Mouse (Mus musculus) MEL (cell line): Measurements from ENCODE around the gene Duxbl3. TPM values are rescaled to one million over a fixed set of nuclear protein-coding genes. Genes with fewer than 3 reads are reported as not detected.

Experiments
- DNase-seq: peaks from one replicate; pipeline ENCODE4 v3.0.0; 2011; ENCODE audit warnings: low read depth, low spot score
- H3K27ac ChIP-seq: 2 replicates; pipeline ENCODE4 v1.5.1; 2012; ENCODE audit warnings: low read depth, mild to moderate bottlenecking, control low read depth, low read length, moderate library complexity; ENCODE audit not compliant: control insufficient read depth
- H3K27me3 ChIP-seq, 2 experiments: fragments of 150-350 bp in 1 of 2; sonication (generic) in 1 of 2; 2 replicates each; pipeline ENCODE4 v1.6.1; 2012; ENCODE audit warnings: low read length in 2 of 2, mild to moderate bottlenecking in 2 of 2, improper control_type of control experiment in 1 of 2, moderate library complexity in 1 of 2; ENCODE audit not compliant: insufficient read depth in 2 of 2, control insufficient read depth in 1 of 2
- H3K36me3 ChIP-seq, 2 experiments: 2 replicates each; pipeline ENCODE4 v1.6.1; 2012 to 2014; ENCODE audit warnings: low read length in 2 of 2, improper control_type of control experiment in 1 of 2, inconsistent platforms in 1 of 2, mild to moderate bottlenecking in 1 of 2; ENCODE audit not compliant: insufficient read depth in 2 of 2, control insufficient read depth in 1 of 2
- H3K4me1 ChIP-seq, 2 experiments: fragments of 150-350 bp in 1 of 2; sonication (generic) in 1 of 2; 2 replicates each; pipeline ENCODE4 v1.6.1; 2012; ENCODE audit warnings: low read length in 2 of 2, improper control_type of control experiment in 1 of 2, mild to moderate bottlenecking in 1 of 2; ENCODE audit not compliant: insufficient read depth in 2 of 2, control insufficient read depth in 1 of 2
- H3K4me3 ChIP-seq, 2 experiments: fragments of 150-350 bp in 1 of 2; sonication (generic) in 1 of 2; 2 replicates each; pipeline ENCODE4 v1.5.1; 2012; ENCODE audit warnings: low read depth in 2 of 2, low read length in 2 of 2, mild to moderate bottlenecking in 2 of 2, moderate library complexity in 2 of 2, control low read depth in 1 of 2, improper control_type of control experiment in 1 of 2; ENCODE audit not compliant: control insufficient read depth in 1 of 2, insufficient read depth in 1 of 2
- H3K79me2 ChIP-seq: 2 replicates; pipeline ENCODE4 v1.6.1; 2012; ENCODE audit warnings: mild to moderate bottlenecking, low read length, moderate library complexity; ENCODE audit not compliant: control insufficient read depth, poor library complexity, insufficient read depth
- H3K9ac ChIP-seq: 2 replicates; pipeline ENCODE4 v1.6.1; 2012; ENCODE audit warnings: low read depth, mild to moderate bottlenecking, control low read depth, low read length, moderate library complexity; ENCODE audit not compliant: control insufficient read depth, poor library complexity, severe bottlenecking
- H3K9me3 ChIP-seq: fragments of 150-350 bp; sonication (generic); replicated peaks from 2 replicates; pipeline ENCODE4 v1.6.1; 2012; ENCODE audit warnings: mild to moderate bottlenecking, low read length, improper control_type of control experiment, moderate library complexity; ENCODE audit not compliant: insufficient read depth
- BHLHE40 ChIP-seq: IDR thresholded peaks from 2 replicates; pipeline ENCODE4 v1.6.1; 2012; ENCODE audit warnings: low read depth, mild to moderate bottlenecking, inconsistent platforms, low read length, improper control_type of control experiment, borderline replicate concordance
- CTCF ChIP-seq, 3 experiments: IDR thresholded peaks in 2 of 3; conservative IDR thresholded peaks in 1 of 3; 2 replicates each; pipeline ENCODE4 v1.5.1; 2011 to 2012; ENCODE audit warnings: low read length in 3 of 3, low read depth in 2 of 3, mild to moderate bottlenecking in 2 of 3, improper control_type of control experiment in 1 of 3, inconsistent platforms in 1 of 3, mixed read lengths in 1 of 3, moderate library complexity in 1 of 3; ENCODE audit not compliant: control insufficient read depth in 1 of 3, insufficient read depth in 1 of 3, poor library complexity in 1 of 3, severe bottlenecking in 1 of 3
- E2F4 ChIP-seq: IDR thresholded peaks from 2 replicates; pipeline ENCODE4 v1.6.1; 2011; ENCODE audit warnings: low read depth, low read length, improper control_type of control experiment, borderline replicate concordance
- EP300 ChIP-seq, 2 experiments: IDR thresholded peaks; 2 replicates each; pipeline ENCODE4 v1.6.1; 2011; ENCODE audit warnings: improper control_type of control experiment in 2 of 2, low read length in 2 of 2, low read depth in 1 of 2, mild to moderate bottlenecking in 1 of 2
- ETS1 ChIP-seq: IDR thresholded peaks from 2 replicates; pipeline ENCODE4 v1.6.1; 2012; ENCODE audit warnings: low read depth, mild to moderate bottlenecking, inconsistent platforms, low read length, improper control_type of control experiment, moderate library complexity
- MAFK ChIP-seq: IDR thresholded peaks from 2 replicates; pipeline ENCODE4 v1.6.1; 2011; ENCODE audit warnings: low read depth, mild to moderate bottlenecking, low read length, improper control_type of control experiment, borderline replicate concordance
- MAX ChIP-seq: IDR thresholded peaks from 2 replicates; pipeline ENCODE4 v1.6.1; 2011; ENCODE audit warnings: low read length, improper control_type of control experiment
- MEF2A ChIP-seq: IDR thresholded peaks from 2 replicates; pipeline ENCODE4 v1.6.1; 2014; ENCODE audit warnings: low read depth, mild to moderate bottlenecking, inconsistent platforms, low read length, improper control_type of control experiment; ENCODE audit not compliant: poor library complexity, insufficient replicate concordance, severe bottlenecking; ENCODE audit errors: extremely low read depth
- MXI1 ChIP-seq: IDR thresholded peaks from 2 replicates; pipeline ENCODE4 v1.6.1; 2011; ENCODE audit warnings: mild to moderate bottlenecking, low read depth, low read length, improper control_type of control experiment
- NRF1 ChIP-seq: IDR thresholded peaks from 2 replicates; pipeline ENCODE4 v1.6.1; 2014; ENCODE audit warnings: low read depth, mild to moderate bottlenecking, inconsistent platforms, low read length, improper control_type of control experiment, moderate library complexity; ENCODE audit not compliant: poor library complexity, insufficient read depth, severe bottlenecking
- POLR2A ChIP-seq, 2 experiments: IDR thresholded peaks; 2 replicates each; pipeline ENCODE4 v1.6.1; 2011 to 2012; ENCODE audit warnings: low read length in 2 of 2, mild to moderate bottlenecking in 2 of 2, control low read depth in 1 of 2, improper control_type of control experiment in 1 of 2, low read depth in 1 of 2, moderate library complexity in 1 of 2; ENCODE audit not compliant: control insufficient read depth in 1 of 2, insufficient read depth in 1 of 2, poor library complexity in 1 of 2
- POLR2AphosphoS2 ChIP-seq: IDR thresholded peaks from 2 replicates; pipeline ENCODE4 v1.6.1; 2011; ENCODE audit warnings: low read length, improper control_type of control experiment
- POLR2AphosphoS5 ChIP-seq: IDR thresholded peaks from 2 replicates; pipeline ENCODE4 v1.6.1; 2012; ENCODE audit warnings: low read depth, borderline replicate concordance, mild to moderate bottlenecking, inconsistent platforms, low read length, moderate library complexity, mixed read lengths
- SMC3 ChIP-seq: IDR thresholded peaks from 2 replicates; pipeline ENCODE4 v1.6.1; 2011; ENCODE audit warnings: low read depth, low read length, improper control_type of control experiment
- TAL1 ChIP-seq: IDR thresholded peaks from 2 replicates; pipeline ENCODE4 v1.6.1; 2012; ENCODE audit warnings: mild to moderate bottlenecking, inconsistent platforms, low read length, moderate library complexity, mixed read lengths
- TBP ChIP-seq: IDR thresholded peaks from 2 replicates; pipeline ENCODE4 v1.8.0; 2011; ENCODE audit warnings: low read depth, low read length, improper control_type of control experiment
- TCF12 ChIP-seq: IDR thresholded peaks from 2 replicates; pipeline ENCODE4 v1.6.1; 2014; ENCODE audit warnings: low read depth, mild to moderate bottlenecking, inconsistent platforms, low read length, improper control_type of control experiment, moderate library complexity
- UBTF ChIP-seq: IDR thresholded peaks from 2 replicates; pipeline ENCODE4 v1.6.1; 2012; ENCODE audit warnings: low read depth, mild to moderate bottlenecking, inconsistent platforms, low read length, improper control_type of control experiment, moderate library complexity, borderline replicate concordance; ENCODE audit not compliant: insufficient read depth
- USF1 ChIP-seq: IDR thresholded peaks from 2 replicates; pipeline ENCODE4 v1.6.1; 2014; ENCODE audit warnings: low read depth, mild to moderate bottlenecking, inconsistent platforms, low read length, improper control_type of control experiment, moderate library complexity
- USF2 ChIP-seq, 2 experiments: IDR thresholded peaks; 2 replicates each; pipeline ENCODE4 v1.6.1; 2011 to 2012; ENCODE audit warnings: improper control_type of control experiment in 2 of 2, low read length in 2 of 2, borderline replicate concordance in 1 of 2, inconsistent platforms in 1 of 2, low read depth in 1 of 2, mild to moderate bottlenecking in 1 of 2; ENCODE audit not compliant: insufficient read depth in 1 of 2
- ZKSCAN1 ChIP-seq: IDR thresholded peaks from 2 replicates; pipeline ENCODE4 v1.6.1; 2012; ENCODE audit warnings: low read depth, mild to moderate bottlenecking, inconsistent platforms, low read length, improper control_type of control experiment, moderate library complexity
- ZMIZ1 ChIP-seq: IDR thresholded peaks from 2 replicates; pipeline ENCODE4 v1.6.1; 2012; ENCODE audit warnings: low read depth, mild to moderate bottlenecking, inconsistent platforms, low read length, improper control_type of control experiment, moderate library complexity
- polyA plus RNA-seq, 2 experiments: library from polyadenylated mRNA; stranded (reverse) in 1 of 2; unstranded in 1 of 2; fragments of >175 nt in 1 of 2; fragments of >200 nt in 1 of 2; gene quantifications; 2 replicates each; pipeline versions ENCODE4 v1.2.1 to v1.2.4; 2012; ENCODE audit warnings: low replicate concordance in 2 of 2, low read depth in 1 of 2; ENCODE audit not compliant: insufficient read length in 2 of 2, insufficient read depth in 1 of 2, missing spikeins in 1 of 2
- total RNA-seq: library from RNA; depleted of rRNA; stranded (reverse); fragments of 300-350 nt; gene quantifications from 2 replicates; pipeline ENCODE4 v1.2.3, GENCODE M21; 2012

The Duxbl3 gene
- total and polyA plus RNA-seq, 3 experiments = not detected

GRCm38 (mm10) chr14:26293859-26294258 is 36.1 kb downstream of the Duxbl3 start:
- H3K27ac ChIP-seq = no peak overlapping the region
- DNase-seq = no peak
- no peaks in the 10 kb centered on the region for H3K9me3 ChIP-seq
- no peaks in the 10 kb centered on the region for H3K36me3 ChIP-seq
- no peak overlapping the region for H3K9ac ChIP-seq
- H3K4me1 ChIP-seq = no peaks in the 10 kb centered on the region
- no peaks in the 10 kb centered on the region for H3K79me2 ChIP-seq
- H3K27me3 ChIP-seq = peaks cover 2 to 3% of the 10 kb centered on the region in 2 experiments; a peak in 3 of 4 replicates
- H3K4me3 ChIP-seq = no peak overlapping the region
- TF ChIP-seq ZMIZ1 (no peak), MAX (no peak), TCF12 (no peak), ETS1 (no peak), MXI1 (no peak), TBP (no peak), E2F4 (no peak), USF1 (no peak), CTCF (IDR thresholded peaks at IDR 0.05 in 2 of 3, conservative IDR thresholded peaks at IDR 0.05 in 1 of 3; ENCODE audit: control insufficient read depth in 1 of 3, insufficient read depth in 1 of 3, low read depth in 2 of 3, low read length in 3 of 3, poor library complexity in 1 of 3, severe bottlenecking in 1 of 3) (no peak), NRF1 (no peak), MEF2A (no peak), POLR2AphosphoS5 (no peak), EP300 (IDR thresholded peaks at IDR 0.05; ENCODE audit: low read depth in 1 of 2, low read length in 2 of 2) (no peak), SMC3 (no peak), MAFK (no peak), TAL1 (no peak), POLR2AphosphoS2 (no peak)
- TF ChIP-seq, all 39 proteins: peak for 0

- TF ChIP-seq USF2 (IDR thresholded peaks at IDR 0.05; ENCODE audit: borderline replicate concordance in 1 of 2, insufficient read depth in 1 of 2, low read depth in 1 of 2, low read length in 2 of 2) = no peak
- TF ChIP-seq BHLHE40 = no peak
- no peak for TF ChIP-seq POLR2A (IDR thresholded peaks at IDR 0.05; ENCODE audit: control insufficient read depth in 1 of 2, insufficient read depth in 1 of 2, low read depth in 1 of 2, low read length in 2 of 2, poor library complexity in 1 of 2)
- no peak for TF ChIP-seq TAL1
- TF ChIP-seq EP300 (IDR thresholded peaks at IDR 0.05; ENCODE audit: low read depth in 1 of 2, low read length in 2 of 2) = no peak
- no peak for TF ChIP-seq UBTF
- no peak for TF ChIP-seq MAX
- TF ChIP-seq ZKSCAN1 = no peak
- no peak for TF ChIP-seq ZMIZ1
- TF ChIP-seq NRF1 = no peak
Measured at GRCm38 (mm10) chr14:26297055-26297454, 39.3 kb downstream of the Duxbl3 start.

More at GRCm38 (mm10) chr14:26297055-26297454, 39.3 kb downstream of the Duxbl3 start:
- Histone ChIP-seq H3K4me1 (no peaks in the 10 kb centered on the region), H3K36me3 (no peaks in the 10 kb centered on the region), H3K79me2 (no peaks in the 10 kb centered on the region), H3K9me3 (no peaks in the 10 kb centered on the region), H3K9ac (no peak overlapping the region), H3K4me3 (no peak overlapping the region), H3K27ac (no peak overlapping the region), H3K27me3 (peaks cover 3 to 8% of the 10 kb centered on the region in 2 experiments; a peak in 3 of 4 replicates)
- DNase-seq = no peak
